Mouse (Mus musculus) 3T3-L1 (cell line): Measurements from ENCODE around the gene Casq2.

Experiments
- DNase-seq: peaks from one replicate; pipeline ENCODE4 v3.0.0-alpha.2; 2015; ENCODE audit warnings: low read depth, low spot score

The Casq2 gene

DNA sequence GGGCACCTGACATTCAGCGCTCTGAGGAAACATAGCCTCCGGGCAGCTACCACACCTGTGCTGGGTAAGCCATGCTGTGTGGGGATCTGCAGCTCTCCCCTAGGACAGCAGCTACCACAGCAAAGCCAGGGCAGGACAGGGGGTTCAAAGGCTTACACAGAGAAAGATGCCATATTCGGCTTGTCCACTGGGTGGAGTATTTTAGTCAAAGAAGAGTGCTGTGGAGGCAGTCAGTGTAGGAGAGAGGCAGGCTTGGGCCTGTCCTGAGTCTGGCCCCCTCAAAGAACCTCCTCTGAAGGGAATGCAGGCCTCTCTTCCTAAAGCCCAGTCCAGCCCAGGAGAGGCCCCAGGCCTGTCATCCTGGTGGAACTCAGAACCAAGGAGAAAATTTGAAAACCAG is 4.4 kb upstream of the Casq2 start:
- peak; percentile 96 for DNase-seq

DNA sequence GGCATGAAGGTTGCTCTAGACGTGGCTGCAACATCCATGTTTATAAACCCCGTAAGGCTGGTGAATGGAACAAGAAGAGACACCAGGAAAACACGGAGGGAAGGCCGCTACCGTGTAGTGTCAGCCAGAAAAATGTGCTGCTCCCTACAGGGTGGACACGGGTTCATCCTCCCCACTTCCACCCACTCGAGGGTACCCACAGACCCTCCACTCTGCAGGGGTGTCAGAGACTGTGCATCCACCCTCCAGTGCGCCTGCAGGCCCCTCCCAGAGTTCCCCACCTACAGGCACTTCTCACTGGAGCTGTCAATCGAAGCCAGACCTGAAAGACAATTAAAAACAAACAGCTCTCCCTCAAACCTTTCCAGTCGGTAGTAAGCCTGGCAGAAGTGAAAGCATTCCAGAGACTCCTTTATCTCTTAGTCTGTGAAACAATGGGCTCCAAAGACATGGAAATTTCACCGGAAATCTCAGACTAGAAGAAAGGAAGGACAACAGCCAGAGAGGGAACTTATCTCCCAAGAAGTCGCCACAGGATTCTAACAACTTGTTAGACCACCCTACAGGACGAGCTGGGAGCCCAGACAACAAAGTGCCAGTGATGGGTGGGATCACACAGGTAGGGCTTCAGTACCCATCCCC is 2.5 kb upstream of the Casq2 start:
- no peak for DNase-seq

DNA sequence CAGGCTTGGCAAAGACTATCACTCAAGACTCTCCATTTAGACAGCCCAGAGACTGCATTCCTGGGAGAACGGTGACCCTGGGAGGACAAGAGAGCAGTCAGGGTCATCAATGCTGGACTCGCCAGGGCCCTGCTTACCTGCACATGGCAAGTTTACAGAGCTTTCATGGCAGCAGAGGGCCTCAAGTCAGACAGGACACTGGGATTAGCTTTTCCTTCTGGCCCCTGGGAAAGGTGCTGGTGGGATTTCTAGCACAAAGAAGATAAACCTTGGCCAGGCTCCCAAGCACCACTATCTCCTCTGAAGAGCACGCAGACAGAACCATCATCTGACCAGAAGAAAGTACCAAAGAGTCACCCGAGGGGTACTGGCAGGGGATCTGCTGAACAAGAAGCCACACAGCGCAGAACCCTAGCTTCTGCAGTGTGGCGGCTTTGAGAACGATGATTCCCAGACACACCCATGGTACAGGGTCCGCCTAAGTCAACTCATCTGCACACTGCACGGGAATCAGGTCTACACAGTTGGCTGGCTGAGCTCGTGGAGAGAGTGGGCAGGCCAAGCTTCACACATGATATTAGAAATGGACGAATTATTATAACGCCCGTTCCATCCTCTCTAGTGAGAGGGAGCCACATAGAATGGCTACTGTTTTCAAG is 1.3 kb upstream of the Casq2 start:
- no peak for DNase-seq

DNA sequence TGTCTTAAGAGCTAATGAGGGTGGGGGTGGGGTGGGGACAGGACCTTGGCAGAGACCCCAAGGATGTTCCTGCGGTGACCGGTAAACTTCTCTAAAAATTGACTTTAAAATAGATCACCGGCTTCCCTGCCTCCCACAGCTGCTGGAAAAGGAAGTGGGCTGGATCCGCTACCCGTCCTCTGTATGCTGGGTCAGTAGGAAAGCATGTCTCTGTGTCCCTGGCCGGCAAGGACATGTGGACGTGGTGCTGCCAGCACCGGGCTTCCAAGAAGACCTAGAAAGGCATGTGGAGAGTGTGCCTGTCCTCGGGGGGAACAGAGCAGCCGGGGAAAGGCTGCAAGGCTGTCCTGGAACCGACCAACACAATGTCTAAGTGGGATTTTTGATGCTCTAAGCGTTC is 496 bp upstream of the Casq2 start:
- no peak for DNase-seq

DNA sequence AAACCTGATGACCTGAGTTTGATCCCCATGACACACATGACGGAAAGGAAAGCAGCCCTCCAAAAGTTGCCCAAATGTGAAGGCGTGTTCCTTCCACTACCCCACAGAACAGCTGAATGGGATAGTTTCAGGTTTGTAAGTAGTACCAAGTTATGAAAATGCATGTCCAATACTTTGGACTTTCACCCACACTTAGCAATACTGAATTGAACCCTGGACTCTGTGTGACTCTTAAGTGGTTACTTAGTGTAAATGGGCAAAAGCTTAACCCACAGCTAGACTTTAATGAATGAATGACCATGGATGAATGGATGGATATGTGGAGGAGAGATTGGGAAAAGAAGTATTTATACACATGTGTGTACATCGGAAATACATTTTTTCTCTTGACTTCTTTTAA is 8.6 kb downstream of the Casq2 start:
- no peak for DNase-seq

DNA sequence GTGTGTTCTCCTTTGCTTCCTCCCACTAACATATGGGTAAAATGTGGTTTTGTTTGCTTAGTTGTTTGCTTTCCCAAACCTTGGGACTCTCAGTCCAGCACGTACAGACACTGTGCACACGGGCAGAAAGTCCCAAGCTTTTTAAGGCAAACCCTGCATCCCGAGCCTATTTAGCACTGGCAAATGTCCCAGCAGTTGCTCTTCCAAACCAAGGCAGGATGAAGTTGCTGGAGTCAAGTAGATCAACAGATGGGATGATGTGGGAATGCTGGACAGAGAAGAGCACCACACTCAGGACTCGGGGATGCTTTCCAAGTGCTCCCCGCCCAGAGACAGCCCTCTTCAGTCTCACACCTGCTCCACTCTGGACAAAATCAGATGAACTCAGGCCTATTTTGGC is 9.2 kb downstream of the Casq2 start:
- DNase-seq: no peak

DNA sequence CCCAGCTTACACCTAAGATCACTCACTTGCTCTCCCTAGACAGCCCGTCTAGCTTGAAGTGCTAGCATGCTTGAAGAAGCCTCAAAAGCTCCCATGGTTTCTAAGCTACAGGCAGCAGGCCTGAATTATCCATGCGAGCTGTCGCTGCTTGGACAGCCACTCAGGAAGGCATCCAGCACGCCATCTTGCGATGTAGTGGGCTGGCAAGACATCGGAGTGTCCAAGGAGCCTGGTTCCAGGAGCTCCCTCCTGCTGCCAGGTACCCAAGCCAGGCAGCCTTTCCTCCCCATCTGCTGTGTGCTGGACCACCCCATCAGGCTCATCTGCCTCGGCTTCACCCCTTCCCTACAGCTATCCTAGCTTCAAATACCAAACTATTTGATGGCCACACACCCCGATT is 10.2 kb downstream of the Casq2 start:
- DNase-seq: no peak

DNA sequence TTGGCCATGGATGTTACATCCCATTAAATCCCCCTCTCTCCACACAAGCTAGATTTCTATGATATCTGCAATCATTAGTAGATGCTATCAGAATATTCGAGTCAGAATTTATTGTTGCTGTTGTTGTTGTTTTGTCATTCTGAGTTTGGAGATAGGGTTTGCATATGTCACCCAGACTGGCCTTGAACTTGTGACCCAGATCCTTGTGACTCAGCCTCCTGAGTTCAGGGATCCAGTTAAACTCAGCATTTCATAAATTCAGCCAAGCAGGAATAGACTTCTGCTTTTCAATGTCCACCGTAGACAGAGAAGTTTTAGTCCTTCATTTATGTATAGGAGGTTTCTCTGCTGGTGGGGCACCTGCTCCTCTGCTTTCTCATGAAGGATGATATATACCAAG is 10.8 kb downstream of the Casq2 start:
- DNase-seq: no peak

DNA sequence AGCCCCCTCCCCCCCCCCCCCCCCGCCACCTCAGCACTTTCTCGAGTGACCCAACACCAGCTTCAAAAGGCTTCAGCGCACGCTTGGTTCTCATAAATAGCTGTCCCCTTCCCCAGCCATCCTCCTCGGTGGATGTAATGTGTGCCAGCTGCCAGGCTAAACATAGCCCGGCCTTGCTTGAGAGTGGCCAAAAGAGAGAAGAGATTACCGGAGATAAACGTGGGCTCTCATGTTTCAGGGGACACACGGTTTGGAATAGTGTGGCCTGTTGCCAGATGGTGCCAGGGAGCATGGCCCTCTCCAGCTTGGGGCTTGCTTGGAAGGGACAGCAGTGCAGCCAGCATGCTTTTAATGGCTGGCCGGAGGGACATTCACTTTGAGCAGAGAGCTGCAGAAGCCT is 13.0 kb downstream of the Casq2 start:
- DNase-seq: no peak

DNA sequence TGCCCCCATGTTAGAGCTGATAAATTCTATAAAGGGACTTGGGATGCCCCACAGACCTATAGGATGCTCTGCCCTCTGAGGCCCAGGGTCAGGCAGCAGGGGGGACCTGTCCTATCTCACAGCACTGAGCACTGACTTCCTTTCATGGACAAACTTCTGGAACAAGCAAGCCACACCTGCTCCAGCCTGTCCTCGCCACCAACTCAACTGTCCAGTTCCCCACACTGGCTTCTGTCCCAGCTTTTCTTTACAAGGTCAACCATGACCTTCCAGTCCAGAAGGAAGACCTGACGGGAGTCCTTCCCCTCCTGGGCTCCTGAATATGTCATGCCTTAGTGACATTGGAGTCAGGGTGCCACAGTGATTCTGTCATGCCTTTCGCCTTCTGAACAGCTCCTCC is 13.6 kb downstream of the Casq2 start:
- DNase-seq: no peak

DNA sequence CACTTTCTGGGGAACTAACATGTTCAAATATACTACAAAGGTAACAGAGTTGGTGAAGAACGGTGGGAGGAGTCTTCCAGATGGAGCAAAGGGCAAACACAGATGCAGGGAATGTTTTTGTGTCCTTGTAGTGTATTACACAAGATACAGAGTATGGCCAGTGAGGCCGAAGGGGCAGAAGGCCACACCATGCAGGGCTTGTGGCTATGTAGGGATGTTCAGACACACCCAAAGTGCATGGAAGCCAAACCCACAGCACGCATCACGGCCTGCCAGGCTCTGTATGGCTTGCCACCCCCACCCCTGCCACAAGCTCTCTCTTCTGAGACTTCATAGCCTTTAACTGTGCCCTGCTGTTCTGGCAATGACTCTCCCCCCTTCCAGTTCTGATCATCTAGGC is 15.2 kb downstream of the Casq2 start:
- peak; percentile 59 for DNase-seq

DNA sequence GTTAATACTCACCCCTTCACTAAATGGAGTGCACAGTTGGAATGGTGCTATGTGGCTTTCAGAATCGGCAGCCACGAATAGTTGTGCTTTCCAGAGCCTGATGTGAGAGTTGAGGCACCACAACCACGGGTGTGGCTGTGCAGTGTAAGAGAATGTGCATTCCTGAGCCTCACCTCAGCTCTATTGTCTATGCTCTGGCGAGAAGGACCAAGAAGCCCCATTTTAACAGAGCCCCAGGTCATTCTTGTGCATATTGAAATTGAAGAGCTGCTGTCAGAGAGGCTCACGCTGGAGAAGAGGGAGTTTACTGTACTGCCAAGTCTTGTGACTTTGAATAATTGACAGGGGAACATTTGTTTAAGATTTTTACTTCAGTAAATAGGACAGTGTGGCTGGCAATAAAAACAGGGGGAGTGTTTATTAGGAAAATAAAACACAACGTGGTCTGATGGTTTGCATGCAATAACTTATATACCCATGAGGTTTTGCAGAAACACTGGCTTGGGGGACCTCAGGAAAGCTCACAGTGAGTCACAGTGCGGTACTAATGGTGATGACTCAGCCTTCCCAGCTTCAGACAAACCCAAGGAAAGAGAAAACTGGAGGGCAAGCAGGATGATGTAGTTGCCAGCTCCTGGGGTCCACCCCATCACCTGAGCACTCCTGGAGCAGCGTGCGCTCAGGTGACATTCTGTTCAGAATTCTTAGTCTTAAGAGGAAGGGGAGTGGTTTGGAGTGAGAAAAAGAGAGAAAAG is 17.8 kb downstream of the Casq2 start:
- peak; percentile 89 for DNase-seq

DNA sequence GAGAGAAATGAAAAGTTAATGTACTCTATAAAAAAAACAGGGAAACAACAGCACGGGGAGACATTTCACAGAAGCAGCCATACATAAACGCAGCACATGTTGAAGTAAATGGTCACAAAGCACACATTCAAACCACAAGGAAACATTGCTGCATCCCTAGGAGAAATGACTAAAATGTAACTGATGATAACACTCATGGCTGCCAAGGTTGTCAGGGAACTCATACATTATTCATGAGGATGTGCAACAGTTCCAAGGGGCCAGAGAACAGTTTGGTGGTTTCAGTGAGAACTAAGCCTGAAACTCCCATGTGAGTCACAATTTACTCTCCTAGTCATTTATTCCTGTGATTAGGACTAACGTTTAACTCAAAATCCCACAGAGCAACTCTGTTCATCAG is 22.0 kb downstream of the Casq2 start:
- DNase-seq: peak; percentile 93

DNA sequence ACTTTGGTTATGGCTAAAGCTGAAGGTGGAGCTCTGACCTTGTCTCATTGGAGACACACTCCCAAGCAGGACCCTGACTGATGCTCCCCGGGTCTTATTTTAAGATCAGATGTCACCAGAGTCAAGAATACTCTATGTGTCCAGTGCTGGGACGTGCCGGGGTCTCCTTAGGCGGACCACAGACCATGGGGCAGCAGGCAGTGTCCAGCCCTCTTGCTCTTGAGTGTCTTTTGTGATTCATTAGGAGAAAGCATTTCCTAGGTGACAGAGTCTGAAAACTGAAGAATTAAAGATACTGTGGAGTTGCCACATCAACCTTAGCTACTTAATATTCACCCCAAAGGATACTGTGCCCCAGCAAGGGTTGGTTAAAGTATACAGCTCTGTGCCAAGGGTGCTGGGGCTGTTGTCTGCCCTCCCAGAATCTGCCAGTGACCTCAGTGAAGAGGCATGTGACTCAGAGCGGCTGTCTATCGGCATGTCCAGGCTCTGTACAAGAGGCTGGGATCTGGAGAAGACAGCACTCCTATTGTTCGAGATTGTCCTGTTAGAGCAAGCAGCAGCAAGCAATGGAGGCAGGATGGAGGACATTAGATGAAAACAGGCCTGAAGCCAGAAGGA is 25.9 kb downstream of the Casq2 start:
- DNase-seq: peak; percentile 66

DNA sequence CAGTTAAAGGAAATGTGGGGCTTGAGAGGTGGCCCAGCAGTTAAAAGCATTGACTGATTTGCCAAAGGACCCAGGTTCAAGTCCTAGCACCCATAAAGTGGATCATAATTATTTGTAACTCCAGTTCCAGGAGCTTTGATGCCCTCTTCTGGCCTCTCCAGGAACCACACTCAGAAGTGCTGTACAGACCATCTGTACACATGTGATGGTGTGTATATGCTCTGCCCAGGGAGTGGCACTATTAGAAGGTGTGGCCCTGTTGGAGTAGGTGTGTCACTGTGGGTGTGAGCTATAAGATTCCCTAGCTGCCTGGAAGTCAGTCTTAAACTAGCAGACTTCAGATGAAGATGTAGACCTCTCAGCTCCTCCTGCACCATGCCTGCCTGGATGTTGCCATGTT is 34.7 kb downstream of the Casq2 start:
- no peak for DNase-seq

DNA sequence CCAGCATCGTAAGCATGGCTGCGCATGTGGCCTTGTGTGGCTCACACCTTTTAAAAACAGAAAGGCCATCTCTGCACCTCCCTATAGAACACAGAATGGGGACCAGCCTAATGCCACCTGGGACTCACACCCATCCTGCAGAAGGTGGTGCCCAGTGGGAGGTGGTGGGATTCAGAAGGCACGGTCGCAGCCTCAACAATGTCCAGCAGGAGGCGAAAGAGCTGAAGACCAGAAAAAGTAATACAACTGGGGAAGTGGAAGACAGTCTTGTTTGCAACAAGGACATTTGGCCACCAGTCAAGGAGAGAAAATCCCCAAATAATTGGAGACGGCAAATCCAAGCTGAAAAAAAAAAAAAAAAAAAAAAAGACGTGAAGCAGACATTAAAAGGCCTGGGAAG is 35.8 kb downstream of the Casq2 start:
- DNase-seq: peak; percentile 35

DNA sequence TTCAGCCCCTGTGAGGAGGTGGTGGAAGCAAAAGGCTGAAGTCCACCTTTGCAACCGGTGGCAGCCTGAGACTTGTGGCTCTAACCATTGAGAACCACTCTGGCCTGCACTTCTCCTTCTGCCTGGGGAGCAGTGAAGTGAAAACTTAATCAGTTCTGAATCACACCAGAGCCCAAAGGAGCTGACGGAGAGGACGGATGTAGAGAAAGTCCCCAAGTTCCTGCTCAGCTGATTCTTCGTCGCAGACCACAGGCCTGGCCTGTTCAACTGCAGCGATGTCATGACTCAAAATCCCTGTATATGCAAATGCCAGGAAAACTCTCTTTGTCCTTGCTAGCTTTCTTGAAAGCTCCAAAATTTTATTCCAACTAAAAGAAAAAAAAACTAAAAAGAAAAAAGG is 37.4 kb downstream of the Casq2 start:
- DNase-seq: no peak

DNA sequence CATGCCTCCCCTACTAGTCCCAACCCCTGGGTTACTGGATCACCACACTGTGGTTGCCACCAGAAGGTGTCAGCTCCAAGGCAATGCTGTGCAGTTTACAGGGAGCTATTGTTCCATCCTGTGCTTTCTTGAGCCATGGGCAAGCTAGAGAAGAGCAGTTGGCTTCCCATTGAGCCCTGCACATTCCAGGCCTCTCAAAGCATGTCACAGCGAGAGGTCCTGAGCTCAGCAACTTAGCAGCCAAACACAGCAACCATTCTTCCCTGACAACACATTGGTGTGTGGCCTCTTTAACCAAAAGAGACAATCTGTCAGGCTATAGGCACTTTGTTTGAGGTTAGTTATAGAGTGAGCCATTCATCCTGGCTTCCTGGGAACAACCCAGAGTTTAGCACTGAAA is 39.3 kb downstream of the Casq2 start:
- DNase-seq: no peak

DNA sequence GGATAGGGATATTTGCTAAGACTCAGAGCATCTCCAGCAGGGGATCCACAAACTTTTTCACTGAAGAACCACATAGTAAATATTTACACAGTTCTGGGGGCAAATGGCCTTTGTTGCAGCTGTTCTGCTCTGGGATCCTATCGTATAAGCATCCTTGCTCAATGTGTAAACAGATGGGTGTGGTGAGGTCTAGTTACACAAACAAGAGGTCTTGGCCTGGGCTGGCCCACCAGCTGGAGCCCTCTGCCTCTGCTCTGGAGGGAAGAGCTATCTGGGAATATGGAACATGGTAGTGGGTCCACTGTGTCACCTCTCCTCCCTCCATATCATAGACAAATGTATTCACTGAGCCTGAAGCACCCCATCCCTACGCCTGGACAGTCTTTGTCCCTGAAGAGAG is 40.9 kb downstream of the Casq2 start:
- DNase-seq: no peak

DNA sequence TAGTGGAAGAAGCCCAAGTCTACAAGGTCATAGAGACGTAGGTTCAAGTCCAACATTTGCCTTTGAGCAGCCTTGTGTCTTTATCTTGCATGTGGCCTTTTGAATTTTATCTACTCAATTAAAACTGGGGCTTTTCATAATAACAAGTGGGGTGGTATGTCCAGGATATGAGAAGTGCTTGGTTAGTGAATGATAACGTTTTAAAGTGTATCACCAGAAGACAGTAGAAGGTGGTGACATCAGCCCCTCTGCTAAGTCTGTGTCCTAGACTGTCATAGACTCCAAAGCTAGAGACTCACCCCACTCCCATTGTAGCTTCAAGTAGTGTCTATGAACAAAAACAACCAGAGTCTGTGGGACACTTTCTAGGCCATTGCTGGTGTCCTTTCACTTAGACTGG is 42.0 kb downstream of the Casq2 start:
- DNase-seq: no peak

DNA sequence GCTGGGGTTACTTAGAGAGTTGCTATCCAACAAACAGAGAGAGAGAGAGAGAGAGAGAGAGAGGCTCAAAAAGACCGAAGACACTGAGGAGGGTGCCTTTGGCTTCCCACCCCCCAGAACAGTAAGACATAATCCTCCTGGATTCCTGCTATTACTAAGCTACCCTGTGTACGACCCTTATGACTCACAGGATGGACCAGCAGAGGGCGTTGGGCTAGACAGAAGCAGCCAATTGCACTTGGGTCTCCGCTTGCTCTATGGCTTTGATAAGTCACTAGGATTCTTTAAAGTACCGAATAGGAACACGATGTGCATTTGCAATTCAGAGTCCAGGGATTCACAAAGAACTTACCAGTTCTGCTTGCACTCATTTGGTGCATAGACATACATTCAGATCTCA is 44.3 kb downstream of the Casq2 start:
- DNase-seq: peak; percentile 49

DNA sequence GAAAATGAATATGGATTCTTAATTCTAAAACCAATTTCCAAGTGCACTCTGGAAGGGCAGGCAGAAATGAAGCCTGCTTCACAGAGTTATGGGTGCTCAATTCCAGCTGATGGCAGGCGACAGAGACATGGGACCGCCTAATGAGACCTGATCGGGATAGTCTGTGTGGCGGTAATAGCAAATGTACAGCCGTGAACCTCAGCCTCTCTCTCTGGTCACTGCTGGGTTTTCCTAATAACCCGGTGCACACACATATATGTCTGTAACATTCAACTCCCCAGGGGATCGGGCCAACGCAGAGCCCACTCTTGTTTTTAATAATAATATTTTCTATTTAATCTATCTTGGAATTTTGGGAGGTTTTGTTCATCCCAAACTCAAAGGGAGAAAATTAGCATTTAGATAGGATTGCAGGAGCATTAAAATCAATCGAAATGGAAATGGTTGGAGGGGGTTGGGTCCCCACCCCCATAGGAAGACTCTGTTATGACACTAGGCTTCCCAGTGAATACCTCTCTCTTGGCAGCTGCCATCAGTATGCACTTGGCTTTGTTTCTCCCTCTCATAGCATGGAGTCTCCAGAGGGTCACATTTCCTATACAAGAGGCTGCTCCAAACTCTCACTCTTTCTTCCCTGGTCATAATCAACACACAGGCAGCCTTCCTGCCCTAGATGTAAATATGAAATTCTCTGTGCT is 45.6 kb downstream of the Casq2 start:
- DNase-seq: no peak
